Mouse (Mus musculus): ENCODE measurements around the gene Tiam1.

Gene Tiam1

GRCm38 (mm10) chr16:89952821-89953220 lies 190.7 kb downstream of the Tiam1 start:
- no peak for DNase-seq (ENCODE audit: low spot score)

DNA sequence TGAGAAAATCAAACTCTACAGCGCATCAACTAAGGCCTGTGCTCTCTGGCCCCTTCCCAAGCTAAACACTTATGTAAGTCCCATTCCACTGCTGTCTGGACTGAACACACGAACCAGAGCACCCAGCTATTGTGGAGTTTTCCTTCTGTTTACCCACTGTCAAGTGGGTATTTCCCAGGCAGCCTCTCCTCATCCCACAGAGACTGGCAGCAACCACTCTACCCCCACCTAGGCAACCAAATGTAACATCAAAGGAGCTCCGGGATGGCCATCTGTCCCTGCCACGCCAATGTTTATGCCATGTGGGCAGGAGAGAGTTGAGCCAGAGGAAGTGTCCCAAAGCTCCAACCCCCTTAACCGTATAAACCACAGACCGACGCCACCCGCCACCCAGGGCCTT lies 192.8 kb downstream of the Tiam1 start:
- DNase-seq (ENCODE audit: low spot score): no peak

- DNase-seq (ENCODE audit: low spot score): no peak
These were observed 193.3 kb downstream of the Tiam1 start for GRCm38 (mm10) chr16:89950251-89950650.

GRCm38 (mm10) chr16:89948040-89948439 lies 195.5 kb downstream of the Tiam1 start:
- DNase-seq (ENCODE audit: low spot score): no peak

- DNase-seq (ENCODE audit: low spot score): no peak
These were observed 196.8 kb downstream of the Tiam1 start for GRCm38 (mm10) chr16:89946816-89947215.

DNA sequence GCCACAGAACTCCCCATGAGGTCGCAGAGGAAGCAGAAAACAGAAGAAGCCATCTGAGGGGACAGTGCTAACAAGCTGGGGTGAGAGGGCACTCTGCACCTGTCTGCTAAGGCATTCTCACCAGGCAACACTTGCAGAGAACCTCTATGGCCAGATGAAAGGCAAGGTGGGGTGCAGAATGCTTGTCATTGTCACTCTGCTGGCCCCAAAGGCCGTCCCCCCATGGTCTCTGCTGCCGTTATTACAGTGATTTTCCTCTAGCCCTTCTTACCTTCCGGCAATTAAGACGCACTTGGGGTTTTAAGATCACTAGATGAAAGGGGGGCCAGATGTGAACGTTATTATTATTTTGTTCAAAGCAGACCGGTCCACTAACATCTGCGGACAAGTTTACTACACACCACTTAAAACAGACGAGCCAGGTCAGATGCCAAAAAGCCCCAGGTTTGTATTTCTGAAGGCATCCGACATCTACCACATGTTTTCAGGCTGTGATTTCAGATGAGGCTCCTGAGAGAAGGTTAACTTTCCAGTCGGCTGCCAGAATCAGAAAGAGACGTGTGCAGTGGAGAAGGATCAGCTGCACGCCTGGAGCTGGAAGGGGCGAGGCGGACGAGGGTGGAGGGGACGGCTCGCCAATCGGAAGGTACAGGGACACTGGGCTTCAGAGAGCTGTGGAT lies 198.8 kb downstream of the Tiam1 start:
- DNase-seq (ENCODE audit: low spot score): no peak

- DNase-seq (ENCODE audit: low spot score): no peak
These were observed 199.5 kb downstream of the Tiam1 start for GRCm38 (mm10) chr16:89944050-89944449.

DNA sequence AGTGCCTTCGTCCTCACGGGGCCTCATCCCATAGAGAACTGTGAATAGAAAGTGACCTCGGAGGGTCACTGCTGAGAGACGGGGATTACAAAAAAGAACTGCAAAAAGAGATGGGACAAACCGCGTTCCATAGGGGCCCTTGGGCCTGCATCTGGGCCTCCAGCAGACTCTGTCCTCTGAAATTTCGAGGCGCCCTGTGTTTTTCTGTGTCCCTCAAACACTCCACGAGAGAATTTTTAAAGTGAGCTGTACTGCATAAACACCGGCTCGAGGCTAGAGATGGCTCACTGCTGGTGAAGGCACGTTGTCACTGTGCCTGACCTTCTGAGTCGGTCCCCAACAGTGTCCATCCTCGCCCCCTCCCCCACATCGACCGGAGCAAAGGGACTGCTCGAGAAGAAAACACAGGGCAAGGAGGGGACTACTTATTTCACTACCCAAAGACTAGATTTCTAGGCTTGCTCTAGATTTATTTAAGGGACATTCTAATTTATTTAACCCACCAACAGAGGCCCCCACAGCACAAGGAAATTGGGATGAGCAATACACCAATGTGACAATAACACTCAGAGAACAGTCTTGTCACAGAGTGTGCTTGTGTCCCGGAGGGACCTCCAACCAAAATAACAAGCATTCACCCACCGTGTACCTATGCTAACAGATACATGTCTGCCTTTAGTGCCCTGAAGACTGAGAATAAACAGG lies 200.2 kb downstream of the Tiam1 start:
- DNase-seq (ENCODE audit: low spot score): no peak

- DNase-seq (ENCODE audit: low spot score): no peak
These were observed 202.9 kb downstream of the Tiam1 start for GRCm38 (mm10) chr16:89940696-89941095.

GRCm38 (mm10) chr16:89938277-89938676 lies 205.3 kb downstream of the Tiam1 start:
- no peak for DNase-seq (ENCODE audit: low spot score)

DNA sequence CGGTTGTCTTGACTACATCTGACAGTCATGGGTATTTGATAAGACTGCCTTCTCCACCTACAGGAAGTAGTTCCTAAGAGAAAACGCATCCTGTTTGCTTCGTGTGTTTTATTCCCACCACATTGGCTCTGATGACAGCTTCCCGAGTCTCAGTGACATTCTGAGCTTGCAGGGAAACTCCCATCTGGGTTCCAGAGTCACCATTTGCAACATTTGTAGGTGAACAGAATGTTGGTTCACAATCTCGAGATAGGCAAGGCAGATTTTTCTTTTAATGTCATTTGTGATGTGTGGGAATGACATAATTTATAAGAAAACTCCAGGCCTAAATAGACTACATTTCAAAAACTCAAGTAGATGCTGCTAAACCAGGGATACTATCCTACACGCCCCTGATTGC lies 207.0 kb downstream of the Tiam1 start:
- DNase-seq (ENCODE audit: low spot score): no peak

- no peak for DNase-seq (ENCODE audit: low spot score)
These were observed 208.2 kb downstream of the Tiam1 start for GRCm38 (mm10) chr16:89935398-89935797.

- no peak for DNase-seq (ENCODE audit: low spot score)
These were observed 209.0 kb downstream of the Tiam1 start for GRCm38 (mm10) chr16:89934616-89935015.

DNA sequence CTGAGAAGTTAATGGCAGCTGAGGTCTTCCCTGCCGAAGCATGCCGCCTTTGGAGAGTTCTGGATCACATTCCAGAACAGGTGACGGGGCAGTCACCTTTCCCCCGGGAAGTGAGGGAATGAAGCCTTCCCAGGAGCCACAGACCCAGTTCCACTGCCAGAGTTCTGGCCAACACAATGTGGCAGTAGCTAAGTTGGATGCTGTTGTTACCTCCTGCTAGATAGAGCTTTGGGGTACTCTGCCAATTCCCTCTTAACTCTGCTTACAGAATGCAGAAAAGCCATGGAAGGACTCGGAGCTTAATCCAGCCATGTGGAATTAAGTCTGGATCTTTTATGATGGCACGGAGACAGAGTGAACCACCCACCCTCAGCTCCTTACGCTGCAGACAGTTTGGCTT lies 209.6 kb downstream of the Tiam1 start:
- no peak for DNase-seq (ENCODE audit: low spot score)

GRCm38 (mm10) chr16:89928611-89929010 lies 215.0 kb downstream of the Tiam1 start:
- DNase-seq (ENCODE audit: low spot score): no peak

DNA sequence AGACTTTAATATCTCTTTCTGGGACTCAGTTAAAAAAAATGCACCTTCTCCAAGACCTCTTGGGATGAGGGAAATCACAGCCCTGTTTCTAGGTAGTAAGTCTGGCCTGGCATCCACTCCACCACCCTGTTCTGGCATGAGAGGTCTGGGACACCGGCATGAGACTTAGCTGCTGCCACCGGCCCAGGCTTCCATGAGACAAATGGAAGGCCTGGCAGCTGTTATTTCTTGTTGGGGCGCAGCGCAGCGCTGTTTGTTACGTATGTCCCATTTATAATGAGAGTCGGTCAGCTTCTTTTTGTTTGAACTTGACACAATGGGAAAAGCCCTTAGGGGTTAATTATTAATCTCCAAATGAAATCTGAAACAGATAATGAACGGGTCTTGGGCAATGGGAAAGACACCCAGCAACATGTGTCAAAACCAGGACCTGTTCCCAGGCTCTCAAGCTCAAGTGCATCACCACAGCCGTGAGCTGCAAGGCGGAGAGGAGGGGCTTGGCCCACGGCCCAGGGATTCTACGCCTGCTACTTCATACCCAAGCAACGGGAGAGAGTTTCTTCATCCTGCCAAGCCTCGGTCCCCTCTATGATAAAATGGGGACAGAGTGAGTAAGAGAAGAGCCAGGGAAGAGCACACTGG lies 219.2 kb downstream of the Tiam1 start:
- DNase-seq (ENCODE audit: low spot score): no peak

GRCm38 (mm10) chr16:89923311-89923710 lies 220.3 kb downstream of the Tiam1 start:
- DNase-seq (ENCODE audit: low spot score): no peak

DNA sequence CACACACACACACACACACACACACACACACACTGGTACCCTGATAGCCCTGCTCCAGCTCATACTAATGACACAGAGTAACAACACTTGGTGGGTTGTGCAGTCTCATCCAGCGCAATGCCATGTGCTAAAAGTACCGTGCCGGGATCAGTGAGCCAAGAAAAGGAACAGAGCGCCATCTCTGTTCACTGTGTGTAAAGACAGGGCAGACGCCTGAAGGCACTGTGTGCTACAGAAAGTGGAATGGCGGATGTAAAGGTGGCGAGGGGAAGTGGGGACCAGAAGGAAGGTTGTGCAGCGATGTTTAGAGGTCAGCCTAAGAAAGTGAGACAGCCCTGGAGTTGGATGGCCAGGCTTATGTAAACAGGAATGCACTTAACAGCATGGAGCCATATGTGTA lies 221.1 kb downstream of the Tiam1 start:
- no peak for DNase-seq (ENCODE audit: low spot score)

GRCm38 (mm10) chr16:89921370-89921769 lies 222.2 kb downstream of the Tiam1 start:
- no peak for DNase-seq (ENCODE audit: low spot score)

DNA sequence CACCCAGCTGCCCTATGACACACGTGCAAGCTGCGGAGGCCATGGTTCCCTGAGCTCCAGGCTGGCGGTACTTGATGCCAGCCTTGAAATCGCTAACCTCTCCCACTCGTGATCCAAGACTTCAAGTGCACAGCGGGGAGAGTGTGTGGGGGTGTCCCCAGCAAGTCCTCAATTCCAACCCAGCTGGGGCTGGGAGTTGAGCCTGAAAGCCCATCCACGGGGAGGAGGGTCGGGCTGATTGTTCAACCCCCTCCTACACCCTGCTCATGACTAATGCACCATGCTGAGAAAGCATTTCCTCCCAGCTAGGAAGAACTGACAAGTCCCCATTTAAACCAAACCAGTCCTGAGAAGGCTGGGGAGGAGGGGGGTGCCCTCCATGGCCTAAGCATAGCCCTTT lies 223.2 kb downstream of the Tiam1 start:
- no peak for DNase-seq (ENCODE audit: low spot score)

GRCm38 (mm10) chr16:89917404-89917803 lies 226.2 kb downstream of the Tiam1 start:
- no peak for DNase-seq (ENCODE audit: low spot score)

GRCm38 (mm10) chr16:89914946-89915345 lies 228.6 kb downstream of the Tiam1 start:
- DNase-seq (ENCODE audit: low spot score): no peak

DNA sequence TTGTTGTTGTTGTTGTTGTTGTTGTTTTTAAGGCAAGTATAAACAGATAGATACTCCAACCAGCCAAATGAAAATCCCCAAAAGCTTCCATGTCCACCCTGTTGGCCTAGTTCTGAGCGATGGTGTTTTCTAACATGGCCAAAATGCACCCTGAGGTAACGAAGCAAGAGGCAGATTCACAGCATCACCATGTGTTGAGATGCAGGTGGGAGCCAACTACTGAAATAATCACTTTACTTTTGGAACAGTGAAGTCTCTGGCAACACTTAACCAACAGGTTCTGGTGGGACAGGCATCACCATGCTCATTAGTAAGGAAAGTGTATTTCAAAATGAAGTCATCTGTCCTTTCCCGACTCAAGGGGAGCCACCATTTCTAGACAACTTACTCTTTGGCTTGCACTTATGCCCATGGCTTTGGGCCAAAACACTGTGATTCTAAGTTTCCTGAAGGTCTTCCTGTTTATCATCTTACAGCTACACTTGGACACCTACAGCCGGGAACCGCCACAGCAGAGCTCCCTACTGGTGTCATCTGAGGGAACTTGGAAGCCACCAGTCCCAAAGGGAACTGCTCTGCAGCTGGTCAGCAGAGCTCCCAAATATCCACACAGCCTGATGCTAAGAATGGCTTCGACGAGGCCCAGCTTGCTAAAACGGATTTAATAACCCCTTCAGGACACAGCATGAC lies 230.7 kb downstream of the Tiam1 start:
- no peak for DNase-seq (ENCODE audit: low spot score)
